Mouse (Mus musculus): Measurements from ENCODE around the gene Vmp1. TPM values are rescaled to one million over a fixed set of nuclear protein-coding genes. Genes with fewer than 3 reads are reported as not detected.

Vmp1 gene
- polyA plus RNA-seq, 1 experiment, result 55.3 TPM

DNA sequence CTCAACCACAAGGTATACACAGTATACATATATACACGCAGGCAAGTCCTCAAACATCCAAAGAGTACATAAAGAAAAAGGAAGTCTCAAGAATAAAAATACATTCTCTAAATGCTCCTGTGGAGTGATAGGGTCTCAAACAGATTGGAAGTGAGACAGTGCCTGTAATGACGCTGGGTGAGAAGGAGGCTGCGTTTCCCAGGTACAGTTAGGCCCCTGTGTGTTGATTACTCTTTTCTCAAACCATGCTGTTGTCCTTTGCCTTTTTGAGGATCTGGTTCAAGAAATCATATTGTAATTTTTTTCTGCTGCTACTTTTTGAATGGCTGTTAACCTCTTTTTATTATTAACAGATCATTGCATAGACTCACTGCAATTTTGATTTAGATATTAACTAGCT, 6.7 kb upstream of the Vmp1 start:
- 64% methylated on average over 3 of the region's 3 CpGs for WGBS
- Histone ChIP-seq H3K27me3 (replicated peaks; ENCODE audit: control insufficient read depth, insufficient read depth, low read length) (no peaks in the 10 kb centered on the region), H3K4me3 (ENCODE audit: insufficient read depth, low read depth, low read length) (no peak overlapping the region), H3K36me3 (ENCODE audit: control insufficient read depth, insufficient read depth, low read length) (peaks cover 5% of the 10 kb centered on the region), H3K27ac (ENCODE audit: insufficient read depth, low read depth, low read length) (peak overlapping the region; percentile 50; the same call in 1 of the 2 replicates), H3K4me1 (ENCODE audit: control insufficient read depth, insufficient read depth, low read length) (peaks cover 8% of the 10 kb centered on the region; the same call in 1 of the 2 replicates)
- TF ChIP-seq CTCF (conservative IDR thresholded peaks at IDR 0.05; ENCODE audit: insufficient read depth, insufficient read length, low read depth, low read length), result no peak
- no peak for TF ChIP-seq POLR2A (IDR thresholded peaks at IDR 0.05; ENCODE audit: low read depth, low read length)
- no peak for DNase-seq

DNA sequence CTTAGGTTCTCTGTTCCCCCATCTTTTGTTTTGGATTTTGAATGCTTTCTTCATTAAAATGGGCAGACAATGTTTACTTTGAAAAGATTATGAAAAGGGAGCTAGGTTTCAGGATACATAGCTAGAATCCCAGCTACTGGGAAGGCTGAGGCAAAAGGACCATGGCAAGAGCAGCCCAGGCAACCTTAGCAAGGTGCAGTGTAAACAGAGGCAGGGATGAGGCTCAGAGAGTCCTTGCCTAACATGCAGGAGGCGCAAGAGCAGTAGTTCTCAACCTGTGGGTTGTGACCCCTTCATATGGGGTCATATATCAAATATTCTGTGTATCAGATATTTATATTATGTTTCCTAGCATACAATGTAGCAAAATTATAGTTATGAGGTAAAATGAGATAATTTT, 1.7 kb upstream of the Vmp1 start:
- 85% methylated on average over 1 of the region's 1 CpGs for WGBS
- no peak overlapping the region for H3K4me3 ChIP-seq (ENCODE audit: insufficient read depth, low read depth, low read length)
- DNase-seq, result no peak

DNA sequence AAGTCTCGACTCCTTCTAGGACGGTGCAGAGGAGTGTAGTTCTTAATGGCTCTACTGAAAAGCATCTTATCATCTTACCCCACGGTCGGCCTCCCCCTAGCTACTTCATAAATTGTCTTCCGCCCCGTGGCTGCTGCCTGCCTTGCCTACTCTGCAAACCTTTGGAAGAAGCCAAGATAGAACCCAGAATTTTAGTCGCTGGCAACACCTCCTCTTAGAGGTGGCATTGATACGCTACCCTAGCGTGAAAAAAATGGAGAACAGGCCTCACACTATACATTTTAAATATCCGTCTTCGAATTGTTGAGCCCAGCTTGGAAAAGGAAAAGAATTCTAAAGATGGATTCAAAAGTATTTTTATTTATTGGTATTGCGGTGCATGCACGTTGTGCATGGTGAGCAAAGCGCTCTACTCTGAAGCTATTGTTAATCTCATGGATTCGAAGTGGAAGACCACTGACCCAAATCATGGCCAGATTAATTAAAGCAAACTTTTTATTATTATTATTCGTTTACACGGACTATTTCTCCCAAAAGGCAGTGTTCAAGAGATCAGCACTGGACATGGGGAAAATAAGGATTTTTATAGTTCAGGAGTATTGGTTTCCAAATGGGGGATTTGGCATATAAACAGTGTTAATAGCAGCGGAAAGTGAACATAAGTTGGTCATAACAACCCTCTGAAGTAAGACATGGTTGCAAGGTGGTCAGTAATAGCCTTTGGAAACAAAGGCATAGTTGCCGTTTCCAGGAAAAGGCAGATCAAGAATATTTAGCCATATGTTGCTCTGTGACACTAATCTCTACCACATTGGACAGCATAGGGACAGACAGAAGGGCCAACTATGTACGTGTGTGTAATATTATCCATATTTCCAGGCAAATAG, 733 bp upstream of the Vmp1 start:
- Histone ChIP-seq H3K27me3 (replicated peaks; ENCODE audit: control insufficient read depth, insufficient read depth, low read length) (no peaks in the 10 kb centered on the region), H3K4me1 (ENCODE audit: control insufficient read depth, insufficient read depth, low read length) (peaks cover under 1% of the 10 kb centered on the region; the same call in 1 of the 2 replicates), H3K27ac (ENCODE audit: insufficient read depth, low read depth, low read length) (peak overlapping the region; percentile 17), H3K36me3 (ENCODE audit: control insufficient read depth, insufficient read depth, low read length) (no peaks in the 10 kb centered on the region), H3K4me3 (ENCODE audit: insufficient read depth, low read depth, low read length) (peak overlapping the region; percentile 98)
- no peak for DNase-seq
- 4% methylated on average over 20 of the region's 20 CpGs for WGBS
- TF ChIP-seq CTCF (conservative IDR thresholded peaks at IDR 0.05; ENCODE audit: insufficient read depth, insufficient read length, low read depth, low read length), result no peak

More for the DNA sequence above, 1.7 kb upstream of the Vmp1 start:
- TF ChIP-seq POLR2A (IDR thresholded peaks at IDR 0.05; ENCODE audit: low read depth, low read length) (no peak), CTCF (conservative IDR thresholded peaks at IDR 0.05; ENCODE audit: insufficient read depth, insufficient read length, low read depth, low read length) (no peak)
- H3K27me3 ChIP-seq (replicated peaks; ENCODE audit: control insufficient read depth, insufficient read depth, low read length), result no peaks in the 10 kb centered on the region
- H3K27ac ChIP-seq (ENCODE audit: insufficient read depth, low read depth, low read length), result no peak overlapping the region
- H3K36me3 ChIP-seq (ENCODE audit: control insufficient read depth, insufficient read depth, low read length), result no peaks in the 10 kb centered on the region; the same call in 1 of the 2 replicates
- H3K4me1 ChIP-seq (ENCODE audit: control insufficient read depth, insufficient read depth, low read length), result peaks cover 3% of the 10 kb centered on the region; the same call in 1 of the 2 replicates

GRCm38 (mm10) chr11:86682861-86683260, 775 bp downstream of the Vmp1 start:
- Histone ChIP-seq H3K36me3 (ENCODE audit: control insufficient read depth, insufficient read depth, low read length) (no peaks in the 10 kb centered on the region), H3K4me1 (ENCODE audit: control insufficient read depth, insufficient read depth, low read length) (peaks cover 6% of the 10 kb centered on the region), H3K4me3 (ENCODE audit: insufficient read depth, low read depth, low read length) (peak overlapping the region; percentile 98), H3K27ac (ENCODE audit: insufficient read depth, low read depth, low read length) (no peak overlapping the region), H3K27me3 (replicated peaks; ENCODE audit: control insufficient read depth, insufficient read depth, low read length) (no peaks in the 10 kb centered on the region)
- TF ChIP-seq CTCF (conservative IDR thresholded peaks at IDR 0.05; ENCODE audit: insufficient read depth, insufficient read length, low read depth, low read length), result no peak
- no peak for TF ChIP-seq POLR2A (IDR thresholded peaks at IDR 0.05; ENCODE audit: low read depth, low read length)
- DNase-seq, result no peak
- WGBS, result 20% methylated on average over 7 of the region's 7 CpGs

- Histone ChIP-seq H3K27me3 (replicated peaks; ENCODE audit: control insufficient read depth, insufficient read depth, low read length) (no peaks in the 10 kb centered on the region), H3K4me1 (ENCODE audit: control insufficient read depth, insufficient read depth, low read length) (peaks cover 6% of the 10 kb centered on the region), H3K4me3 (ENCODE audit: insufficient read depth, low read depth, low read length) (no peak overlapping the region), H3K36me3 (ENCODE audit: control insufficient read depth, insufficient read depth, low read length) (no peaks in the 10 kb centered on the region), H3K27ac (ENCODE audit: insufficient read depth, low read depth, low read length) (no peak overlapping the region)
- 44% methylated on average over 3 of the region's 3 CpGs for WGBS
- DNase-seq, result no peak
- TF ChIP-seq CTCF (conservative IDR thresholded peaks at IDR 0.05; ENCODE audit: insufficient read depth, insufficient read length, low read depth, low read length) (no peak), POLR2A (IDR thresholded peaks at IDR 0.05; ENCODE audit: low read depth, low read length) (no peak)
These were observed 2.2 kb downstream of the Vmp1 start for GRCm38 (mm10) chr11:86681423-86681822.

- 76% methylated on average over 3 of the region's 3 CpGs for WGBS
- no peak for TF ChIP-seq POLR2A (IDR thresholded peaks at IDR 0.05; ENCODE audit: low read depth, low read length)
- no peak for TF ChIP-seq CTCF (conservative IDR thresholded peaks at IDR 0.05; ENCODE audit: insufficient read depth, insufficient read length, low read depth, low read length)
- DNase-seq, result no peak
- Histone ChIP-seq H3K36me3 (ENCODE audit: control insufficient read depth, insufficient read depth, low read length) (no peaks in the 10 kb centered on the region), H3K27me3 (replicated peaks; ENCODE audit: control insufficient read depth, insufficient read depth, low read length) (no peaks in the 10 kb centered on the region), H3K27ac (ENCODE audit: insufficient read depth, low read depth, low read length) (no peak overlapping the region), H3K4me1 (ENCODE audit: control insufficient read depth, insufficient read depth, low read length) (peaks cover 6% of the 10 kb centered on the region), H3K4me3 (ENCODE audit: insufficient read depth, low read depth, low read length) (no peak overlapping the region)
These were observed 2.9 kb downstream of the Vmp1 start for GRCm38 (mm10) chr11:86680729-86681128.

DNA sequence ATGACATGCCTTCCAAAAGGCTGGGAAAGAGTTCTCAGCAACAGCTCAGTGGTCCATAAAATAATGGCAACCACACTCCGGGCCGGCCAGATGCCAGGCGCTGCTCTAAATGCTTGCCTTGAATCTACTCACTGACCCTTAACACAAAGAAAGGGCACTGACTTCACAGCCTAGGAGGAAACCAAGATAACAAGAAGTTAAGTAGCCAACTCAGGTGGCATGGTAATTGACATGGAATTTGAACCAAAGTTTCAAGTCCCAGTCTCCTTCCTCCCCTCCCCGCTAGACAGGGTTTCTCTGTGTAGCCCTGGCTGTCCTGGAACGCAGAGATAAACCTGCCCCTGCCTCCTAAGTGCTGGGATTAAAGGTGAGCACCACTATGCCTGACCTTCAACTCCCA, 4.7 kb downstream of the Vmp1 start:
- Histone ChIP-seq H3K4me1 (ENCODE audit: control insufficient read depth, insufficient read depth, low read length) (peaks cover 6% of the 10 kb centered on the region), H3K27me3 (replicated peaks; ENCODE audit: control insufficient read depth, insufficient read depth, low read length) (no peaks in the 10 kb centered on the region), H3K36me3 (ENCODE audit: control insufficient read depth, insufficient read depth, low read length) (no peaks in the 10 kb centered on the region), H3K27ac (ENCODE audit: insufficient read depth, low read depth, low read length) (peak overlapping the region; percentile 10; the same call in 1 of the 2 replicates), H3K4me3 (ENCODE audit: insufficient read depth, low read depth, low read length) (no peak overlapping the region)
- 42% methylated on average over 5 of the region's 5 CpGs for WGBS
- TF ChIP-seq POLR2A (IDR thresholded peaks at IDR 0.05; ENCODE audit: low read depth, low read length) (no peak), CTCF (conservative IDR thresholded peaks at IDR 0.05; ENCODE audit: insufficient read depth, insufficient read length, low read depth, low read length) (no peak)
- DNase-seq, result peak; percentile 77
